Mouse (Mus musculus) forebrain, embryonic 16.5 days (tissue): ENCODE measurements around the gene Ddx27. TPM values are rescaled to one million over a fixed set of nuclear protein-coding genes. Genes with fewer than 3 reads are reported as not detected.
A peak's percentile ranks its signal among the peaks of the same experiment; 100 is the strongest.

ENCODE experiments used
- ATAC-seq: fragments of 200-750 bp; cut with Nextera tagmentation; 2 replicates; pipeline ENCODE4 v1.8.0; 2017; ENCODE audit warnings: mild to moderate bottlenecking, moderate library complexity
- H3K27ac ChIP-seq: fragments of 300-500 bp; sonication (generic); 2 replicates; pipeline ENCODE4 v1.5.1; 2014; ENCODE audit warnings: low read length, control low read depth
- H3K27me3 ChIP-seq: fragments of 300-500 bp; sonication (generic); replicated peaks from 2 replicates; pipeline ENCODE4 v1.6.1; 2014; ENCODE audit warnings: low read length; ENCODE audit not compliant: control insufficient read depth, insufficient read depth
- H3K36me3 ChIP-seq: fragments of 300-500 bp; sonication (generic); 2 replicates; pipeline ENCODE4 v1.6.1; 2014; ENCODE audit not compliant: control insufficient read depth, insufficient read depth
- H3K4me1 ChIP-seq: fragments of 300-500 bp; sonication (generic); replicated peaks from 2 replicates; pipeline ENCODE4 v1.6.1; 2014; ENCODE audit warnings: low read length; ENCODE audit not compliant: control insufficient read depth, insufficient read depth
- H3K4me2 ChIP-seq: fragments of 300-500 bp; sonication (generic); 2 replicates; pipeline ENCODE4 v1.6.1; 2014; ENCODE audit warnings: mild to moderate bottlenecking, low read length, control low read depth
- H3K4me3 ChIP-seq: fragments of 300-500 bp; sonication (generic); replicated peaks from 2 replicates; pipeline ENCODE4 v1.5.1; 2014; ENCODE audit warnings: mild to moderate bottlenecking, low read length, control low read depth
- H3K9ac ChIP-seq: fragments of 300-500 bp; sonication (generic); replicated peaks from 2 replicates; pipeline ENCODE4 v1.6.1; 2014; ENCODE audit warnings: low read depth, low read length, control low read depth
- H3K9me3 ChIP-seq: fragments of 300-500 bp; sonication (generic); 2 replicates; pipeline ENCODE4 v1.6.1; 2016; ENCODE audit warnings: low read length; ENCODE audit not compliant: control insufficient read depth
- WGBS: fragments of 180-500 bp; shearing (Covaris S2); extraction: QIAGEN DNeasy Blood & Tissue Kit; methylation state at CpG from one replicate; pipeline ENCODE4 v1.1.7; 2014; 5-methylcytosine and 5-hydroxymethylcytosine counted together
- polyA plus RNA-seq: library from polyadenylated mRNA; unstranded; fragments of >200 nt; fragmentation: Nextera tagmentation; extraction: Ambion mirVana; gene quantifications from 2 replicates; pipeline ENCODE4 v1.2.1, GENCODE M21; 2015

Gene Ddx27
- polyA plus RNA-seq = 41.0 and 45.0 TPM in 2 replicates

DNA sequence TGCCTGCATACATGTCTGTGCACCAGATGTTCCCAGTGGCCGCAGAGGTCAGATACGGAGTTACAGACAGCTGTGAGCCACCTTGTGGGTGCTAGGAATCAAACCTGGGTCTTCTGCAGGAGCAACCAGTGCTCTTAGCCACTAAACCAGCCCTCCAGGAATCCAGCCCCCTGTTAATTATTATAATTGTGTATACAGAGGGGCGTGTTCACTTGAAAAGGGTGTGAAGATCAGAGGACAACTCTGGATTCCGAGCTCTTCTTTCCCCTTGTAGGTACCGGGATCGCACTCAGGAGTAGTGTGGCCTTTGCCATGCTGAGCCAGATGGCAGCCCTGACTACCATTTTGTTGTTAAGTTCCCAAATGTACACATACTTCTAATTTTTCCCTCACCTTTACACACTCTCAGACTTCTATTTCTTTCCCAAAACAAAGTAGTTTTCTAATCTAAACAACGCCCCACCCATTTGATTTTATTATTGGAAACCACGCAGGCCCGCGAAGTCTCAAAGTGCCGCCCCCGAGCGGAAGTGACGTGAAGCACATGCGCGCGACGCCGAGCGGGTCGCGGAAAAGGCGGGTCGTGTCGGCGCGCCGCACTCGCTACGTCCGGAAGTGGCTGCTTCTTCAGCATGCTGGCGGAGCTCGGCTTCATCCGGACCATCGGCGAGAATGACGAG, at the start of gene Ddx27:
Ddx27 (plus strand) TSS at position 492 of the 680 bp plus-strand sequence.
- peak within 1 kb of the TSS; percentile 64 for H3K27ac ChIP-seq
- no peaks in the 10 kb centered on the region for H3K9me3 ChIP-seq
- no peaks in the 10 kb centered on the region for H3K27me3 ChIP-seq
- H3K9ac ChIP-seq = peak within 1 kb of the TSS; percentile 84
- peaks cover 13% of the 10 kb centered on the region for H3K36me3 ChIP-seq
- 2% methylated on average over 37 of the region's 37 CpGs for WGBS
- peak within 1 kb of the TSS; percentile 96 for H3K4me2 ChIP-seq
- H3K4me1 ChIP-seq = peaks cover 18% of the 10 kb centered on the region
- peak; percentile 93 for ATAC-seq
- H3K4me3 ChIP-seq = peak within 1 kb of the TSS; percentile 95

DNA sequence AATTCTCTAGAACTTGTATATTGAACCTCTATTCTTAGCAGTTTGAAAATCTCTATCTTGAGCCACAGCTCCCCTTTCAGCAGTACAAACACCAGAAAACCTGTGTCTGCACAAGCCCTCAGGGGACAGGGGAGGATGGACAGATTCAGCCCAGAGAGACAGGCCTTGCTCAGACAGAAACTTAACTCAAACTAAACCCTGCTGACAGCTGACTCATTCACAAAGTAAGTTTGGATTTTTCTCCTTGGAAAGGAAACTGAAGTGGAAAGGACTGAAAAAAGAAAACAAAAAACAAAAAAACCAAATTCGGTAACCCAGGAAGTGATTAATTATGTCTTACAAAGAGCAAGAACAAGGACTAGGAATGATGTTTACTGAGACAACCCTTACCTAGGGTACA, 41.8 kb upstream of the Ddx27 start:
- H3K4me3 ChIP-seq = no peak overlapping the region
- no peak for ATAC-seq
- H3K36me3 ChIP-seq = no peaks in the 10 kb centered on the region
- H3K4me2 ChIP-seq = no peak overlapping the region
- WGBS = 80% methylated on average over 1 of the region's 1 CpGs
- no peak overlapping the region for H3K9ac ChIP-seq
- H3K27ac ChIP-seq = no peak overlapping the region
- H3K27me3 ChIP-seq = no peaks in the 10 kb centered on the region
- H3K9me3 ChIP-seq = no peaks in the 10 kb centered on the region
- peaks cover 11% of the 10 kb centered on the region for H3K4me1 ChIP-seq

DNA sequence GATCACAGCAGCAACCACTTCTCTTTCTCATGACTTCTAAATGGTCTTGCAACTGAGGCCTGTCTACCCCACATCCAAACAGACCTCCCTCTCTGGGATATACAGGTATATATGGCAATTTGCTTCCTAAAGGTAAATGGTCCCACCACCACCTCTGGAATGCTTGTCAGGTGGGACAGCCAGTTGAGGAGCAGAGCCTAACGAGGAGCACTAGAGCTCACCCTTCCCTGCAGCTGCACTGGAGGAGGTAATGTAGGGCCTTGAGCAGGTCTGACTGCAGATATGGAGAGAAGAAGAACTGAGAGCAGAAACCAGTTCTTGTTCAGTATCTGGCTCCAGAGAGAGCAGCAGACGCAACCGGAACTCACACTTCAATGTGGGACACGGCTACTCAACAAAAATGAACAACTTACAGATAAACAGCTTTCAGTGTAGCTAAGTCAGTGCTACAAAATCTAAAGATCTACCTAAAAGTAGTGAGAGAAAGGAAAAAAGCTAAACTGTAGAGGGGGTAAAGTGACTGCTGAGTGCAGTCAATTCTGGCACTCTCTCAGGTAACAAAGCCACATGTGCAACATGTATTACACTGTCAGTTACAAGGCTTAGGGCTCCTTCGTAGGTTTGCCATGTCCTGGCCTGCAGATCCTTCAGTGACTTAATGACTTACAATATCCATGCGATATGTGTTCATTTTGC, 40.7 kb upstream of the Ddx27 start:
- no peaks in the 10 kb centered on the region for H3K27me3 ChIP-seq
- H3K4me2 ChIP-seq = no peak overlapping the region
- no peak for ATAC-seq
- H3K4me3 ChIP-seq = no peak overlapping the region
- H3K4me1 ChIP-seq = peaks cover 11% of the 10 kb centered on the region
- H3K9ac ChIP-seq = no peak overlapping the region
- no peaks in the 10 kb centered on the region for H3K36me3 ChIP-seq
- WGBS = 86% methylated on average over 6 of the region's 6 CpGs
- H3K9me3 ChIP-seq = no peaks in the 10 kb centered on the region
- H3K27ac ChIP-seq = no peak overlapping the region

DNA sequence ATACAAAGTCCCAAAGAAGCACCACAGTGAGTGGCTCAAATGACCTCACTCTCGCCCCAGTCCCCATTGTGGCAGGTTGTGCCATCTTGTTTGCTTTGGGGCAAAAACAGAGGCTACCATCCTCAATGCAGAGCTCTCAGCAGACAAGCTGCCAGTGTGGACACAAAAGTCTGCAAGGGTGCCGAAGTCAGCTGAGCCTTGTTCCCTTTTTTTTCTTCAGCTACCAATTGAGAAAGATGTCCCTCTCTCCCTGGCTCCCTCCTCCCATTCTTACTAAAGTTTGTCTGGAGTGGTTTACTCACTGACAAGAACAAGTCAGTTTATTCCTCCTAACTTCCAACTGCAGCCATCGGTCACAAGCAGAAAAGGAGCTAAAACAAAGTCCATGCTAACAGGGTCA, 38.6 kb upstream of the Ddx27 start:
- peaks cover 11% of the 10 kb centered on the region for H3K4me1 ChIP-seq
- H3K9ac ChIP-seq = no peak overlapping the region
- WGBS = 76% methylated on average over 3 of the region's 3 CpGs
- no peaks in the 10 kb centered on the region for H3K36me3 ChIP-seq
- H3K27me3 ChIP-seq = no peaks in the 10 kb centered on the region
- H3K4me2 ChIP-seq = no peak overlapping the region
- H3K9me3 ChIP-seq = no peaks in the 10 kb centered on the region
- no peak overlapping the region for H3K27ac ChIP-seq
- no peak for ATAC-seq
- H3K4me3 ChIP-seq = no peak overlapping the region

DNA sequence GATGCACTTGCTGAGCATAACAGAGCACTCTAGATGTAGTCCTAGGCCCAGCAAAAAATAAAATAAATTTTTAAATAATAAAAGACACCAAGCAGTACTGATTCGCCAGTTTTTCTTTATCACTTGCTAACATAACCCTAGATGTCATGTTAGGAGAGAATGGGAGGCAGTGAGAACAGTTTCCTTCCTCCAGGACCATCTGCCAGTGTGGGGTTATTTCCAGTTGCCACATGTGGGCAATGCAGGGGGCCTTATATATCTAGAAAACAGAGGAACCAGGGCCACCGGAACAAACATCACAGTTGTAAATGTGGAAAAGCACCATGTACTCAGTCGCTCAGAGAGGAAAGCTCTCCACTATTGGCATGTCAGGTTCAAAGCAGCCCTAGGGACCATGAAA, 37.5 kb upstream of the Ddx27 start:
- no peaks in the 10 kb centered on the region for H3K9me3 ChIP-seq
- 84% methylated on average over 3 of the region's 3 CpGs for WGBS
- no peak for ATAC-seq
- H3K4me3 ChIP-seq = no peak overlapping the region
- H3K36me3 ChIP-seq = no peaks in the 10 kb centered on the region
- H3K27ac ChIP-seq = no peak overlapping the region
- no peaks in the 10 kb centered on the region for H3K27me3 ChIP-seq
- no peak overlapping the region for H3K9ac ChIP-seq
- no peak overlapping the region for H3K4me2 ChIP-seq
- peaks cover 11% of the 10 kb centered on the region for H3K4me1 ChIP-seq

DNA sequence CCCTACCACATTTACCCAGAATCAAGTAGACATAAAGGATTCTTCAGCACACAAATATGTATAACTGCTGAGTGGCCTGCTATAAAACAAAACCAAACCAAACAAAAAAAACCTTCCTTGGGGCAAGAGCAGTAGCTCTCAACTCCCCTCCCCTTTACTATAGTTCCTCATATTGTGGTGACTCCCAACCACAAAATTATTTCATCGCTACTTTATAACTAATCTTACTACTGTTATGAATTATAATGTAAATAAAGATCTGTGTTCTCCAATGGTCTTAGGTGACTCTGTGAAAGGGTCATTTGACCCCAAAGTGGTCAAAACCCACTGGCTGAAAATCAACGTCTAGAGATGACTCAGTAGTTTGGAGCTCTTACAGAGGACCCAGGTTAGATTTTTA, 34.8 kb upstream of the Ddx27 start:
- Histone ChIP-seq H3K4me2 (no peak overlapping the region), H3K4me3 (no peak overlapping the region), H3K9me3 (no peaks in the 10 kb centered on the region), H3K9ac (no peak overlapping the region), H3K27me3 (no peaks in the 10 kb centered on the region), H3K27ac (no peak overlapping the region), H3K4me1 (peaks cover 7% of the 10 kb centered on the region), H3K36me3 (no peaks in the 10 kb centered on the region)
- ATAC-seq = no peak
- 92% methylated on average over 2 of the region's 2 CpGs for WGBS

DNA sequence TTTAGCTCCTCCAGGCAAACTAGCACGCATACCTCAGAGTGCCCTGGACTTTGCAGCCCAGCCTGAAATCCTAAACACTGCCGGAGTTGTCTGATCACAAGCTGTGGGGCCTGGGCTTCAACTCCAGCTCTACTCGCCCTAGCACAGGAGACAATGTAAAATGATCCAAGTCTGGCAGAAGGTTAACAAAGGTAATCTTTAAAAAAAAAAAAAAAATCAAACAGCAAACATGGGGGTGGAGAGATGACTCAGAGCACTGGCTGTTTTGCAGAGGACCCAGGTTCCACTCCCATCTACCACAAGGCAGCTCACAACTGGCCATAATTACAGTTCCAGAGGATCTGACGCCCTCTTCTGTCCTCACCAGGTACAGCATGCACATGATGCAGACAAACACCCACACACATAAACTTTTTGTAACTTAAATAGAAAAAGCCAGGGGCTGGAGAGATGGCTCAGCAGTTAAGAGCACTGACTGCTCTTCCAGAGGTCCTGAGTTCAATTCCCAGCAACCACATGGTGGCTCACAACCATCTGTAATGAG, 31.6 kb upstream of the Ddx27 start:
- no peak overlapping the region for H3K4me3 ChIP-seq
- no peak for ATAC-seq
- H3K9me3 ChIP-seq = no peaks in the 10 kb centered on the region
- no peaks in the 10 kb centered on the region for H3K27me3 ChIP-seq
- H3K27ac ChIP-seq = no peak overlapping the region
- no peaks in the 10 kb centered on the region for H3K36me3 ChIP-seq
- H3K4me2 ChIP-seq = no peak overlapping the region
- H3K4me1 ChIP-seq = no peaks in the 10 kb centered on the region
- no peak overlapping the region for H3K9ac ChIP-seq
- 83% methylated on average over 4 of the region's 4 CpGs for WGBS

DNA sequence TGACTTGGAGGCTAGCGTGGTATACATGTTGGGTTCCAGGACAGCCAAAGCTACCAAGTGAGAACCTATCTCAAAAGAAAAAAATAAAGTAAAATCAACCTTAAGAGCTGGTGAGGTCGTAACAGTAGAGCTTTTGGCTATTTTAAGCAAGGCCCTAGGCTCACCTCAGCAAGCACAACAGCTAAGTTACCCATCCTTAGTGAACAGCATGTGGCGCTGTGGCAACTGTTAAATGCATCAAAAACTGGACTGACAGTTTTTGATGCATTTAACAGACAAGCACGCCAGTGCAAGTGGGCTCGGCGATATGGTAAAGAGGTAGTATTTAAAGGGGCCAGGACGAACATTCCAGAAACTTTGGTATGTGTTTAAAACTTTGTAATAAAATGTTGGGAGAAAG, 24.1 kb upstream of the Ddx27 start:
- H3K4me3 ChIP-seq = no peak overlapping the region
- WGBS = 83% methylated on average over 7 of the region's 7 CpGs
- peaks cover 26% of the 10 kb centered on the region for H3K4me1 ChIP-seq
- no peak overlapping the region for H3K4me2 ChIP-seq
- no peaks in the 10 kb centered on the region for H3K9me3 ChIP-seq
- no peak overlapping the region for H3K9ac ChIP-seq
- H3K36me3 ChIP-seq = no peaks in the 10 kb centered on the region
- H3K27me3 ChIP-seq = no peaks in the 10 kb centered on the region
- no peak for ATAC-seq
- no peak overlapping the region for H3K27ac ChIP-seq

DNA sequence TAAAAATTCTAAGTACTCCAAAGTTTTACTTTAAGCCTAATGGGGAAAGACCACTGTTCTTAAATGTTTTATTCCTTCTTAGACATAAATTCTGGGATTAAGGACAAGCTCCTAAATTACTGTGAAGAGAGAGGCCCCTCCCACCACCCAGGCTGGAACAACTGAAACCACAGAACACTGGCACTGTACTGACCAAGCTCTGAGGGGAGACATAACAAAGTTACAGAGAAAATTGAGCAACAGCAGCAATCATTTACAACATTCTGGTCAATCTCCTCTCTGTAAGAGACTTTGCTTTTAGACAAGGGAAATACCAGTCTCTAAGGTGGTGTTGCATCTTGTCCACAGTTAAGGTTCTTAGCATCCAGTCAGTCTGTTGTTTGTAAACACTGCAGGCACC, 23.0 kb upstream of the Ddx27 start:
- no peaks in the 10 kb centered on the region for H3K36me3 ChIP-seq
- H3K4me2 ChIP-seq = no peak overlapping the region
- no peak overlapping the region for H3K9ac ChIP-seq
- ATAC-seq = no peak
- peaks cover 29% of the 10 kb centered on the region for H3K4me1 ChIP-seq
- no peak overlapping the region for H3K27ac ChIP-seq
- no peaks in the 10 kb centered on the region for H3K9me3 ChIP-seq
- no peak overlapping the region for H3K4me3 ChIP-seq
- H3K27me3 ChIP-seq = no peaks in the 10 kb centered on the region
